Mouse (Mus musculus): ENCODE measurements at regions not wholly inside any gene's neighbourhood (a gene's known extent, or its start where the extent isn't known, plus 50 kb on each side); places are given as distances from the start of the nearest gene placed in this dataset.
"Not testable (repeated sequence)": the region's sequence is repeated elsewhere in the genome, so short reads cannot be mapped to it uniquely, and the experiment has no call there.

DNA sequence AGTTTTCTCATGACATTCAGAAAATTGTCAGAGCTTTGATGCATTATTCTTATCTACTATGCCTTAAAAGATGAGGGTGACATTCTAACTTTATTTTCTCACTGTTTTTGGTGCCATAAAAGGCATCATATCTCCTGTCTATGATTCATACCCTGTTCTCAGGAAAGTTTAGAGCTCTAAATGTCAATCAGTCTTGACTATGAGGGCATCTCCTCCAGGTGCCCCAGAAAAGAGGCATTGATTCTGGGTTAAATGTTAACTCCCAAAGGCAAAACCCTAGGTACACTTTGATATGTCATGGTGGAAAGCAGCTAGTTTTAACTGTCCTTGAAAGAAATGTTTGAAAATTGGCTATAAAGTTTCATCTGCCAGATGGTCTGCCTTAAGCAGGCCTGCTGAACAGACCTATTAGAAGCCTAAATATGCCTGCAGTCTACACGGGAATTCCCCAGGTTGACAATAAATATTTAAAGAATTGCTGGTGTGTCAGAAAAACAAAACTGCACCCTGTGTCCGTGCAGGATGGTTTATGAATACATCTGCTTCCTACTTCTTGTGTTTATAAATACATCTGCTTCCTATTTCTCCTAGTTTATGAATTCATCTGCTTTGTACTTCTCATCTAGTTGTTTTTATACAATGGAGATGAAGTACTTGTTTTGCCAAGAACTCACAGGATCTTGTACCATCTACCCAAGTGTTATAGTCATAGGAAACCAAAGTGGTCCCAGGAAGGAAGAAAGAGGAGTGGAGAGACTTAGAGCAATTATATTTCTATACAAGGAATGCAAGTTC is 172.3 kb downstream of the Snca start:
- in situ Hi-C loops (cut with MboI, MseI): loop anchor here (10.0 kb wide), 1 partner anchor 97 kb away; no protein-coding TSS in a partner anchor

DNA sequence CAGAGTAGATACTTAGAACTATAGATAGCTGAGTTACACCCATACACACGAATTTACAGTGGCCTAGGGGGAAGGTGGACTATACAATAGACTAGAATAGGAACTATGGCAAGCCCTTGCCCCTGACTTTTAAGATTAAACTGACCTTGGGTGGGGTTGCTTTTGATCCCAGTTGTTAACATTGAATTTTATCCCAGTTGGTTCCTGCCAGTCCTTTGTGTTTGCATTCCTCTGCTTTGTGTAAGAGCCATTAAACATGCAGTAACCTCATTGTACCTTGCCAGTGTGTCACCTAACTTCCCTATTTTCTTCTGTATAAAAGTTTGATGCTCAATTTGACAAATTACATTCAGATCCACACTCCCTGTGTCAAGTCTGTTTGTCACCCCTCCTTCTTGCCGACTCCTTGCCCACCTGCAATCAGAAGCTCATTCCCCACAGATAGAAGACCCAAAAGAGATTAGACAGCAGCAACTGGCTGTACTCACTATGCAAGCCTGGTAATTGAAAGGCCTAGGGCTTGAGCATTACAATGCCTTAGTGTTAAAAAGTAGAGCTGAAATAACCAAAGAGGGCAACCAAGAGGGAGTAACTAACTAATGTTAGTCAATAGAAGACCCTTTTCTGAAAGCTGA is 182.6 kb downstream of the Snca start:
- in situ Hi-C loops (cut with MboI, MseI): not testable (repeated sequence)

DNA sequence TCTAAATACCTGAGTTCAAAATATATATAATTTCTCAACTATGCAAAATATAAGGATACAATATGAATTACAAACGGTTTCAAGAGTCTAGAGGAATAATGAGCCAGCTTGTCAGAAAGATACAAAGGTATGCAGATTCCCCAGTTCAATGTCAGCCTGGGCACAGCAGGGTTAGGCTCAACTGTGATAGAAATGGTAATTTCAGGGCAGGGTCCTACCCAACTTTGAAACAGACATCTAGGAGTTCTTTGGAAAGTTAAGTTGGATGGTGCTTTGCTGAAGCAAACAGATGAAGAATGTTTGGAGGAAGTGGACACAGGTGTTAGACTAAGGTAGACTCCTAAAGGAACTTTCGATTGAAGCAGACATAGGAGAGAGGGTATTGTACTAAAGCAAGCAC is 187.4 kb downstream of the Snca start:
- in situ Hi-C loops (cut with MboI, MseI): no loop called here

DNA sequence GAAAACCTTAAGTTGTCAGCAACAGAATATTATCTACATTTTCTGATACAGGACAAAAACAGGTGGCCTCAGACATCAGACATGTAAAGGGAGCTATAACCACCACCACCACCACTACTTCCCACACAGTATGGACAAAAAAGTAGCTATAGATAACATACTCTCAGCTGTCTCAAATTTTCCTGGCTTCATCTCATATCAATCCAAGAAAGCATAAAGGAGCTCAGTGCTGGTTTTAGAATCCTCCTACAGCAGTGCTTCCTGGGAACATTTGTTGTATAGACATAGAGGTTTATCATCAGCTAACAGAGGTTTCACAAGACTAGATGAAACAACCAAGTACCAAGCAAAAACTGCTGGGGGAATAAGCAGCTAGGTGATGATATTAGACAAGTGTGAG is 213.3 kb downstream of the Snca start:
- in situ Hi-C loops (cut with MboI, MseI): no loop called here

DNA sequence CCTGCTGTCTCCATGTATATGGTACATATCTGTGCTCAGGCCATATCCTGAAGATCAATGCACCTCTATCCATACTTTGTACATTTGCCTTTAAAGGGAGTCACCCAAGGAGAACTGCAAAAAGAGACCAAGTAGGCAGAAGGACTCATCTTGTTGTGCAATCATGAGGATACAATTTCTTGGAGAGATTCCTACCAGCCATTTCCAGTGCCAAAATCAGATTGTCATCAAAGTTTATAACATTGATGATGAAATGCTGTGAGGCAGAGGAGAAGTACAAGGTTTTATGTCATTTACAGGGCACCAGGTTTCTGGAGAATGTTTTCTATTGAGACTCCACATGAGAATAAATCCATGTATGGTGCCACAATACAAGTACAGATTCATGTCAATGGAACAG is 229.5 kb downstream of the Snca start:
- in situ Hi-C loops (cut with MboI, MseI): no loop called here

DNA sequence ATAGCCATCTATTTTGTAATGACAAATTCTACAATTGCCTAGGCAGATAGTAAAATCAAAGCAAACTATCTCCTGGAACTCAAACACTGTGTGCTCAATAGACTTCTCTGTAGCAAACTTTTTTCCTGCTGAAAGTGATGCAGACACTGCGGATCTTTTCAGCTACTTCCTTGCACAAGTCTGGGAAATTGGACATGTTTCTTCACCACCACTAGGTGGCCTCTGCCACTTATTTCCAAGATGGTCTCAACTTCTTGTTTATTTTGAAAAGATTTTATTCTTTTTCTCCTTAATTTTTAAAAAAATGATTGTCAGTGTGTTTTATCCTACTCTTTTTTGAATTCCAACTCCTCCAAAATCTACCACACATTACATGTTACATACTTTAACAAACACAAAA is 265.4 kb downstream of the Snca start:
- in situ Hi-C loops (cut with MboI, MseI): no loop called here

DNA sequence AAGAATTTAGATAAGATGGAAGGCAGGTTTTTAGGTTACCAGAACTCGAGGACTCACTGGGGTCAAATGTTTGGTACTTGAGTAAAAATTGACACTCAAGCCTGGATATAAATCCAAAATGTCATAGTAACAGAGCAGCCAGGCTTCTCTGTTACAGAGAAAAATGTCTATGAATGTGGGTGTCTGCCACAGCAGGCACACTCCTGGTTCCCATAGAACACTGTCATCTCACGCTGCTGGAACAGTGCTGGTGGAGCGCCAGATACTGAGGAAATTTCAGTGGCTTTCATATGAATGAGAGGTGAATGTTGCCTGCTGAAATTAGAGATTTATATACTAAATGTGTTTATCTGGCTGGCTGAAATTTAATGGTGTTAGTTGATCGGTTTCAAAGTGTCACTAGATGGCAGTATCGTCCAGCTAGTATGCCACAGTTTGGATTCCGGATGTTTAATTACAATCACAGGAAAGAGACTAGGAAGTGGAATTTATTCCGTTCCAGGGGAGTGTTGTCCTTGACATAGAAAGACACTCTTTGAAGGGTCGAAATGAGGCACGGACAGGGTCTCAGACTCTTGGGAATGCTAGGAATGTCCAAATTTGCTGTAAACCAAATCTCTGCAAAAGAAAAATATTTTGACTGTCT is 273.9 kb downstream of the Snca start:
- in situ Hi-C loops (cut with MboI, MseI): no loop called here
